Mouse (Mus musculus): ENCODE results near the gene Mlycd. TPM values are rescaled to one million over a fixed set of nuclear protein-coding genes. Genes with fewer than 3 reads are reported as not detected.
A peak's percentile ranks its signal among the peaks of the same experiment; 100 is the strongest.

Mlycd gene
- polyA plus RNA-seq (2015; fragmentation: Nextera tagmentation; extraction: Ambion mirVana): 19.5 and 21.9 TPM in 2 replicates

- DNase-seq (ENCODE audit: low spot score): peak; percentile 94
Measured at GRCm38 (mm10) chr8:119394524-119395026, at the start of gene Mlycd. Gene Mlycd (plus strand): TSS chr8:119394878.

GRCm38 (mm10) chr8:119345029-119345682 is 49.5 kb upstream of the Mlycd start:
- DNase-seq (ENCODE audit: low spot score) (peak; percentile 13), ATAC-seq (replicated peaks; ENCODE audit: low FRiP score, low read depth) (no peak)
- Histone ChIP-seq H3K27ac (no peak overlapping the region), H3K36me3 (ENCODE audit: insufficient read depth, low read length) (peaks cover 32% of the 10 kb centered on the region), H3K4me2 (ENCODE audit: low read length) (peak overlapping the region; percentile 55), H3K9me3 (replicated peaks; ENCODE audit: low read length) (no peaks in the 10 kb centered on the region), H3K4me1 (replicated peaks; ENCODE audit: insufficient read depth, low read length) (no peaks in the 10 kb centered on the region), H3K4me3 (replicated peaks; ENCODE audit: low read depth, low read length) (peak overlapping the region; percentile 97), H3K27me3 (ENCODE audit: insufficient read depth, low read length) (no peaks in the 10 kb centered on the region), H3K9ac (ENCODE audit: low read depth, low read length) (peak overlapping the region; percentile 96)
- WGBS: 50% methylated on average over 22 of the region's 22 CpGs
- no peak for TF ChIP-seq CTCF (IDR thresholded peaks at IDR 0.05; ENCODE audit: low read depth)

More at GRCm38 (mm10) chr8:119394524-119395026, at the start of gene Mlycd:
- peak within 1 kb of the TSS; percentile 100 for H3K4me2 ChIP-seq (ENCODE audit: low read length)
- H3K4me3 ChIP-seq (replicated peaks; ENCODE audit: low read depth, low read length): peak within 1 kb of the TSS; percentile 77
- WGBS: 3% methylated on average over 42 of the region's 44 CpGs
- ATAC-seq (replicated peaks; ENCODE audit: low FRiP score, low read depth): peak; percentile 92
- no peaks in the 10 kb centered on the region for H3K36me3 ChIP-seq (ENCODE audit: insufficient read depth, low read length)
- peak within 1 kb of the TSS; percentile 93 for H3K27ac ChIP-seq
- peak within 1 kb of the TSS; percentile 91 for H3K9ac ChIP-seq (ENCODE audit: low read depth, low read length)
- peaks cover 14% of the 10 kb centered on the region; the same call in 1 of the 2 replicates for H3K4me1 ChIP-seq (replicated peaks; ENCODE audit: insufficient read depth, low read length)
- H3K27me3 ChIP-seq (ENCODE audit: insufficient read depth, low read length): no peaks in the 10 kb centered on the region
- no peaks in the 10 kb centered on the region for H3K9me3 ChIP-seq (replicated peaks; ENCODE audit: low read length)
- no peak for TF ChIP-seq CTCF (IDR thresholded peaks at IDR 0.05; ENCODE audit: low read depth)

DNA sequence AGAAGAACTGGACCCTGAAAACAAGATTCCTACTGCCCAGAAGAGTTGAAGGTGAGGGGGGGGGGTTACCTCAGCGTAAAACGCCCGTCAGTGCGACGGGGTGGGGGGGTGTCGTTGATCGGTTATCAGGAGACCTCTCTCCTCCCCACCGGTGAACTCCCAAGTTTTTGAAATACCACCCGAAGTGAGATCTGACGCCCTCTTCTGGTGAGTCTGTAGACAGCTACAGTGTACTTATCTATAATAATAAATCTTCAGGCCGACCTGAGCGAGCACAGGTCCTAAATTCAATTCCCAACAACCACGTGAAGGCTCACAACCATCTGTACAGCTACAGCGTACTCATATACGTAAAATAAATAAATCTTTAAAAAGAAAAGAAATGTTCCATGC is 49.0 kb upstream of the Mlycd start:
- Histone ChIP-seq H3K27me3 (ENCODE audit: insufficient read depth, low read length) (no peaks in the 10 kb centered on the region), H3K4me1 (replicated peaks; ENCODE audit: insufficient read depth, low read length) (no peaks in the 10 kb centered on the region), H3K9me3 (replicated peaks; ENCODE audit: low read length) (no peaks in the 10 kb centered on the region), H3K4me2 (ENCODE audit: low read length) (no peak overlapping the region), H3K4me3 (replicated peaks; ENCODE audit: low read depth, low read length) (no peak overlapping the region), H3K9ac (ENCODE audit: low read depth, low read length) (no peak overlapping the region), H3K27ac (no peak overlapping the region), H3K36me3 (ENCODE audit: insufficient read depth, low read length) (peaks cover 37% of the 10 kb centered on the region)
- WGBS: 89% methylated on average over 15 of the region's 15 CpGs
- ATAC-seq (replicated peaks; ENCODE audit: low FRiP score, low read depth) (no peak), DNase-seq (ENCODE audit: low spot score) (no peak)
- 0 out of 2 replicates have a peak, but pooled peaks have one; percentile 4 for TF ChIP-seq CTCF (IDR thresholded peaks at IDR 0.05; ENCODE audit: low read depth)

GRCm38 (mm10) chr8:119351647-119352046 is 43.0 kb upstream of the Mlycd start:
- no peaks in the 10 kb centered on the region for H3K27me3 ChIP-seq (ENCODE audit: insufficient read depth, low read length)
- DNase-seq (ENCODE audit: low spot score): no peak
- no peaks in the 10 kb centered on the region for H3K9me3 ChIP-seq (replicated peaks; ENCODE audit: low read length)
- H3K4me1 ChIP-seq (replicated peaks; ENCODE audit: insufficient read depth, low read length): no peaks in the 10 kb centered on the region
- H3K36me3 ChIP-seq (ENCODE audit: insufficient read depth, low read length): peaks cover 37% of the 10 kb centered on the region
- no peak overlapping the region for H3K4me3 ChIP-seq (replicated peaks; ENCODE audit: low read depth, low read length)
- H3K4me2 ChIP-seq (ENCODE audit: low read length): no peak overlapping the region
- TF ChIP-seq CTCF (IDR thresholded peaks at IDR 0.05; ENCODE audit: low read depth): no peak
- ATAC-seq (replicated peaks; ENCODE audit: low FRiP score, low read depth): no peak
- no peak overlapping the region for H3K9ac ChIP-seq (ENCODE audit: low read depth, low read length)
- H3K27ac ChIP-seq: no peak overlapping the region
- 94% methylated on average over 19 of the region's 19 CpGs for WGBS

GRCm38 (mm10) chr8:119352977-119353658 is 41.6 kb upstream of the Mlycd start:
- Histone ChIP-seq H3K4me2 (ENCODE audit: low read length) (no peak overlapping the region), H3K4me1 (replicated peaks; ENCODE audit: insufficient read depth, low read length) (no peaks in the 10 kb centered on the region), H3K36me3 (ENCODE audit: insufficient read depth, low read length) (peaks cover 25% of the 10 kb centered on the region), H3K27ac (no peak overlapping the region), H3K9ac (ENCODE audit: low read depth, low read length) (no peak overlapping the region), H3K4me3 (replicated peaks; ENCODE audit: low read depth, low read length) (no peak overlapping the region), H3K27me3 (ENCODE audit: insufficient read depth, low read length) (no peaks in the 10 kb centered on the region), H3K9me3 (replicated peaks; ENCODE audit: low read length) (no peaks in the 10 kb centered on the region)
- no peak for DNase-seq (ENCODE audit: low spot score)
- TF ChIP-seq CTCF (IDR thresholded peaks at IDR 0.05; ENCODE audit: low read depth): no peak
- ATAC-seq (replicated peaks; ENCODE audit: low FRiP score, low read depth): no peak
- 78% methylated on average over 10 of the region's 10 CpGs for WGBS

DNA sequence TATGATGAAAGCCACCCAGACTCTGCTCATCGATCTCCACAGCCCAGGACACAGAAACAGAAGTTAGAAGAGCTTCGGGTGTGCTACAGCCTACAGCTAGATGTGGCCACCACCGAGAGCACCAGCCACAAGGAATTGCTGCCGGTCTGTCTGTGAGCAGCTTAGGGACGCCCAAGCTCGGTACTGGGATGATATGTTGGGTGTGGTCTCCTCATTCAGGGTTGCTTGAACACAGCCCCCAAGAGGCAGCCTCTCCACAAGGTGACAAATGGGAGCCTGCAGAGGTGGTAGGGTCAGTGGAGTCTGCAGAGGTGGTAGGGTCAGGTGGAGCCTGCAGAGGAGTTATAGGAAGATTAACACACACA is 41.0 kb upstream of the Mlycd start:
- H3K4me2 ChIP-seq (ENCODE audit: low read length): no peak overlapping the region
- 82% methylated on average over 6 of the region's 6 CpGs for WGBS
- no peak overlapping the region for H3K27ac ChIP-seq
- no peaks in the 10 kb centered on the region for H3K9me3 ChIP-seq (replicated peaks; ENCODE audit: low read length)
- no peak for TF ChIP-seq CTCF (IDR thresholded peaks at IDR 0.05; ENCODE audit: low read depth)
- no peaks in the 10 kb centered on the region for H3K4me1 ChIP-seq (replicated peaks; ENCODE audit: insufficient read depth, low read length)
- H3K9ac ChIP-seq (ENCODE audit: low read depth, low read length): no peak overlapping the region
- no peaks in the 10 kb centered on the region for H3K27me3 ChIP-seq (ENCODE audit: insufficient read depth, low read length)
- no peak for DNase-seq (ENCODE audit: low spot score)
- no peak for ATAC-seq (replicated peaks; ENCODE audit: low FRiP score, low read depth)
- no peak overlapping the region for H3K4me3 ChIP-seq (replicated peaks; ENCODE audit: low read depth, low read length)
- H3K36me3 ChIP-seq (ENCODE audit: insufficient read depth, low read length): peaks cover 20% of the 10 kb centered on the region

Data from kidney, postnatal 0 days (tissue).